Mouse (Mus musculus) left cerebral cortex, postnatal 36 days (tissue): ENCODE results near the gene Cbfa2t3. TPM values are rescaled to one million over a fixed set of nuclear protein-coding genes. Genes with fewer than 3 reads are reported as not detected.

Experiments
- DNase-seq, 2 experiments: peaks; one replicate each; pipeline ENCODE4 v3.0.0; 2021 to 2022; ENCODE audit warnings: low spot score in 2 of 2, mixed read lengths in 1 of 2
- intact Hi-C: fragments of 180-260 bp; cut with DNase I; formaldehyde crosslinking; loops from one replicate; pipeline ENCODE4 v1.15.1; 2025
- microRNA-seq: library from miRNA; unstranded; fragments of <30 nt; microRNA quantifications from one replicate; pipeline ENCODE4 v1.2.0, GENCODE M21; 2022
- total RNA-seq, 2 experiments: library from RNA; stranded (reverse); gene quantifications; 2 replicates each; pipeline ENCODE4 v1.2.3; 2021

Cbfa2t3 gene
- total RNA-seq, 2 experiments from 2014 or later, result 26.2 to 37.5 TPM

- DNase-seq, result no peak
- intact Hi-C loops, result no loop called here
Observed at GRCm38 (mm10) chr8:122586171-122586570, 112.7 kb downstream of the Cbfa2t3 start.

DNA sequence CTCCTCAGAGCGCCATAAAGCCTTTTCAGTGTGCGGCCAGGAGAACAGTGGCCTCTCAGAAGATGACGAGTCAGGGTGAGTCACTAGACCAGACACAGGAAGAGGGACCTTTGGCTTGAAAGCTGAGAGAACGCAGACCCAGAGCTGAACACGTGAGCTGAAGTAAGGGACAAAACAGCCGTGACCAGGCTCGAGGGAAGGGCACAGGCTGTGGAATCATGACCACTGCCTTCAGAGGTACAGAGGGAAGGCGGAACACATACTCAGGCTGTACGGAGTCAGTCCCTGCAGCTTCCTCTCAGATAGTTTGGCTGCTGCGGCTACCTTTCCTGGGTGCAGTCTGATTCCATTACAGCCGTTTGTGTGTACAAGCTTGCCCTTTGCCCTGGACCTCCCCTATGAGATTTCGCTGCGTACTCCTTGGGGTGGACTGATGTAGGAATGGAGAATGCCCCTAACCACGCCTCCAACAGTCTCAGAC lies 113.5 kb downstream of the Cbfa2t3 start:
- intact Hi-C loops, result no loop called here

DNA sequence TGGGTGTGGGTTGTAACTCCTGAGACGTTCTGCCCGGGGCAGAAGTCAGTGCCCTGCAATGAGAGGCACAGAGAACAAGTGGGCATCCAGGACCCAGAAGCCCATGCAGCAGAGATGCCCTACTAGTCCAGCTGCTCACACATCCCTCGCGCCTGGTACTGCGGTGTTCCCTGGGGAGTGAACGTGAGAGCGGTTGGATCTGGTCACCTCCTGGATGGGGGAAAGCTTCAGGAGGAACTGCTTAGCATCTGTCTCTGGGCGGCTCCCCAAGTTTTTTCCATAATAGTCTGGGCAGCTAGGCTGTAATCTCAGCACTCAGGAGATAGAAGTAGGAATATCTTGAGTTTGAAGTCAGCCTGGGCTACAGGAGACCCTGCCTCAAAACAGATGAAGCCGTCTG lies 113.9 kb downstream of the Cbfa2t3 start:
- DNase-seq, result no peak
- intact Hi-C loops, result no loop called here

More for the DNA sequence above, 113.5 kb downstream of the Cbfa2t3 start:
- no peak for DNase-seq

- DNase-seq, result no peak
- intact Hi-C loops, result no loop called here
Observed at GRCm38 (mm10) chr8:122580926-122581325, 118.0 kb downstream of the Cbfa2t3 start.

DNA sequence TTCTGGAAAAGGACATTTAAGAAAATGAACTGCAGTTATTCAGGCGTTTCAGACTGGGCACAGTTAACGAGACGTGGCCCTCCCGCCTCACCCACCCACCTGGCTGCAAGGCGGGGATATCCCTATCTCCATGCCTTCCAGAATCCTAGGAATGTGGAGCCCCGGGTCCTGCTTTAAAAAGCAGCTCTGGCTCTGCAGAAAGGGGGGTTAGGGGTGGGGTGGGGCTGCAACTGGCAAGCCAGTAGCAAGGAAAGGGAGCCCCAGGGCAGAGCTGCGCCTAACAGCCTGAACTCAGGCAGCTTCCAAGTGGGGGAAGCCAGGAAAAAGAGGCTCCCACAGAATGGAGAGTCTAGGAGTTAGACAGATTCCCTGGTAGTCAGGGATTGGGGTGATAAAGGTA lies 119.7 kb downstream of the Cbfa2t3 start:
- DNase-seq, result no peak

GRCm38 (mm10) chr8:122577116-122577515 lies 121.8 kb downstream of the Cbfa2t3 start:
- intact Hi-C loops, result no loop called here
- no peak for DNase-seq

More for the DNA sequence above, 119.7 kb downstream of the Cbfa2t3 start:
- intact Hi-C loops, result no loop called here

DNA sequence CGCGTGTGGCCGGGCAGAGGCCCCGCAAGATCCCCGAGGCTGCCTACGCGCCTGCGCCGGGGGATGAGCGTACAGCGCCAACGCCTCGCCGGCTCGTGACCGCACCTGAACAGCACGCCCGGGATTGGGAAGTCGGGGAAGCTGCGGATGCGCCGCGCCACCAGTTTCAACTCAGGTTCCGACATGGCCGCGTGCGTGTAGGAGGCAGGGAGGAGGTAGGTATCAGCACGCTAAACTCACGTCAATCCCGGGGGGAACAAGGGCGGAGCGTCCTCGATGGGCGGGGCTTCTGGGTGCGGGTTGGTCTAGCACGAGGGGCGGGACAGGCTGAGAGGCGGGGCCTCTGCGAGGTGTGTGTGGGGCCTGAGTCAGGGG lies 122.3 kb downstream of the Cbfa2t3 start, which contains the start of gene Aprt:
TSS of gene Aprt (minus strand) at position 262 of the 375 bp plus-strand sequence.
- peak; percentile 91 for DNase-seq
- intact Hi-C loops, result no loop called here

DNA sequence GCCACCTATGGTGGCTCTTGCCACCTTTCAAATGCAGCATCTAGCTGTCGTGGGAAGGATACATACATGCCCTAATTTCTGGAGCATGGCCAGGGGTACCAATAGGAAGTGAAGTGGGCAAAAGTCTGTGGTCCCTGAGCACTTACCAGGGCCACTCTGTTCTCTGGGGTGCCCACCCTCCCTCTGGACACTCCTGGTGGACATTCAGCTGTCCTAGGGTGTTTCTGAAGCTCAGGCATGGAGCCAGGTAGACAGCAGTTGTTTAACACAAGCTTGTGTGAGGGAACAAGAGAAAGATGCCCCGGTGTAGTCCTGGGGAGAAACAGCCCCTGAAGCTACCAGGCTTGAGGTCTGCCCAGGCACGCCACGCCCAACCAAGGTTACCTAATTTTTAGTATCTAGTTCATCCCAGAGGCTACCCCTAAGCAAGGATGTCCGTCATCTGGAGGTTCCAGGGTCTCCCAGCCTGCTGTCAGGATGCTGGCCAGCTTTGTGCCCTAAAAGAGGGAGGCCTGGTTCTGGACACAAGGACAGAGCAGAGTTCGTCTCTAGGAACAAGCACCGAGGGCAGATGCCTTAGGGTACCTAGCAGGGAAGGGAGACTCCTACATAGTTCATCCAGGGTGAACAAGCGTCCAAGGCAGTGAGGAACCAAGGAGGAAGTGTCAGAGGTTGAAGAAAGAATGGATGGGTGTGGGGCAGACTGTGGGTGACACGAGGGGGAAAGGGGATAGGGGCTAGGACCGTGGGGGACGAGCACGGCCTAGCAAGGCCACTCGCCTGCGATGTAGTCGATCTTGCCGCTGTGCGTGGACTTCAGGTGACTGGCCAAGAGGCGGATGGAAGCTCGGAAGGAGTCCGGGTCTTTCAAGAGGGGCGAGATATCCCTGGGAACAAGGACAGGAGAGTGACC lies 122.9 kb downstream of the Cbfa2t3 start:
- DNase-seq, result no peak
- intact Hi-C loops, result no loop called here

GRCm38 (mm10) chr8:122575286-122575685 lies 123.6 kb downstream of the Cbfa2t3 start:
- no peak for DNase-seq
- intact Hi-C loops, result no loop called here

Small RNAs within 50 kb of the gene (microRNA-seq; reads per million reads assigned to microRNA genes)
- not detected for gene Mir6396

Other genes with a start within 250 kb of the Cbfa2t3 start
- gene Snai3, start 238.4 kb downstream of the Cbfa2t3 start, total RNA-seq, result under 1 TPM; 0.57 to 0.84 TPM
- gene Rnf166, start 223.0 kb downstream of the Cbfa2t3 start, total RNA-seq, result 10 to 100 TPM; 32.2 to 38.9 TPM
- 10 to 100 TPM; 19.7 to 29.1 TPM for gene Ctu2, start 223.0 kb downstream of the Cbfa2t3 start, total RNA-seq
- 1 to 10 TPM; 6.5 to 7.6 TPM for gene Piezo1, start 147.8 kb downstream of the Cbfa2t3 start, total RNA-seq
- 1 to 10 TPM; 1.8 to 3.5 TPM for gene Cdt1, start 131.1 kb downstream of the Cbfa2t3 start, total RNA-seq
- gene Aprt, start 122.2 kb downstream of the Cbfa2t3 start, total RNA-seq, result 10 to 100 TPM; 54.5 to 62.3 TPM
- gene Galns, start 87.6 kb downstream of the Cbfa2t3 start, total RNA-seq, result 1 to 10 TPM; 8.8 to 9.2 TPM
- 10 to 100 TPM; 78.7 to 84.5 TPM for gene Trappc2l, start 87.5 kb downstream of the Cbfa2t3 start, total RNA-seq
- not detected for gene Pabpn1l, start 76.4 kb downstream of the Cbfa2t3 start, total RNA-seq
- 10 to 100 TPM; 20.5 to 23.9 TPM for gene Acsf3, start 76.4 kb upstream of the Cbfa2t3 start, total RNA-seq
- under 1 TPM; 0.59 to 0.89 TPM for gene Cdh15, start 148.9 kb upstream of the Cbfa2t3 start, total RNA-seq